Mouse (Mus musculus): ENCODE measurements around the gene Loxl3. TPM values are rescaled to one million over a fixed set of nuclear protein-coding genes. Genes with fewer than 3 reads are reported as not detected.
A peak's percentile ranks its signal among the peaks of the same experiment; 100 is the strongest.

Gene Loxl3
- 1 to 10 TPM; 6.0 to 6.8 TPM for total RNA-seq (2021)

- intact Hi-C loops (cut with DNase I) = loop anchor here (2.0 kb wide), 1 partner anchor 37 kb away; no protein-coding TSS in a partner anchor
- peak; percentile 75 to 77 for DNase-seq
Measured at GRCm38 (mm10) chr6:83033249-83034185, at the start of gene Loxl3, which contains the start of gene Dok1. TSS of gene Loxl3 (plus strand) at chr6:83034173. TSS of gene Dok1 (minus strand) at chr6:83033471.

- DNase-seq = no peak
- intact Hi-C loops (cut with DNase I) = no loop called here
Measured at GRCm38 (mm10) chr6:82987411-82987971, 46.5 kb upstream of the Loxl3 start.

GRCm38 (mm10) chr6:82993696-82994095 is 40.3 kb upstream of the Loxl3 start:
- DNase-seq = no peak
- intact Hi-C loops (cut with DNase I) = no loop called here

GRCm38 (mm10) chr6:82994372-82994771 is 39.6 kb upstream of the Loxl3 start:
- intact Hi-C loops (cut with DNase I) = no loop called here
- no peak for DNase-seq

- DNase-seq = peak; percentile 94 to 95
- intact Hi-C loops (cut with DNase I) = loop anchor here (1.0 to 2.0 kb wide), 6 partner anchors 36 to 282 kb away; partner anchors contain the start of genes Ccdc142, Dok1, Gm42688 and Htra2
Measured at GRCm38 (mm10) chr6:82996740-82997315, 37.1 kb upstream of the Loxl3 start.

GRCm38 (mm10) chr6:82997511-82998102 is 36.4 kb upstream of the Loxl3 start:
- peak; percentile 53 to 55 for DNase-seq
- intact Hi-C loops (cut with DNase I) = loop anchor here (1.0 to 2.0 kb wide), 5 partner anchors 35 to 281 kb away; partner anchors contain the start of genes Dok1 and Htra2

GRCm38 (mm10) chr6:82998326-82998725 is 35.6 kb upstream of the Loxl3 start:
- no peak for DNase-seq
- intact Hi-C loops (cut with DNase I) = no loop called here

GRCm38 (mm10) chr6:82999986-83000385 is 34.0 kb upstream of the Loxl3 start:
- intact Hi-C loops (cut with DNase I) = no loop called here

GRCm38 (mm10) chr6:83003082-83003481 is 30.9 kb upstream of the Loxl3 start:
- DNase-seq = no peak
- intact Hi-C loops (cut with DNase I) = no loop called here

More at GRCm38 (mm10) chr6:82999986-83000385, 34.0 kb upstream of the Loxl3 start:
- DNase-seq = no peak

- intact Hi-C loops (cut with DNase I) = no loop called here
- DNase-seq = no peak
Measured at GRCm38 (mm10) chr6:83003850-83004249, 30.1 kb upstream of the Loxl3 start.

- DNase-seq = no peak
- intact Hi-C loops (cut with DNase I) = no loop called here
Measured at GRCm38 (mm10) chr6:83004309-83004708, 29.7 kb upstream of the Loxl3 start.

GRCm38 (mm10) chr6:83004872-83005271 is 29.1 kb upstream of the Loxl3 start:
- peak; percentile 35 to 41 for DNase-seq
- intact Hi-C loops (cut with DNase I) = no loop called here

- no peak for DNase-seq
- intact Hi-C loops (cut with DNase I) = no loop called here
Measured at GRCm38 (mm10) chr6:83005444-83006011, 28.4 kb upstream of the Loxl3 start.

- DNase-seq = no peak
- intact Hi-C loops (cut with DNase I) = no loop called here
Measured at GRCm38 (mm10) chr6:83006114-83006513, 27.9 kb upstream of the Loxl3 start.

GRCm38 (mm10) chr6:83008659-83009058 is 25.3 kb upstream of the Loxl3 start:
- DNase-seq = no peak
- intact Hi-C loops (cut with DNase I) = no loop called here

GRCm38 (mm10) chr6:83010010-83010409 is 24.0 kb upstream of the Loxl3 start:
- intact Hi-C loops (cut with DNase I) = no loop called here

GRCm38 (mm10) chr6:83011255-83011654 is 22.7 kb upstream of the Loxl3 start:
- intact Hi-C loops (cut with DNase I) = no loop called here
- no peak for DNase-seq

More at GRCm38 (mm10) chr6:83010010-83010409, 24.0 kb upstream of the Loxl3 start:
- no peak for DNase-seq

- intact Hi-C loops (cut with DNase I) = no loop called here
- DNase-seq = no peak
Measured at GRCm38 (mm10) chr6:83011756-83012155, 22.2 kb upstream of the Loxl3 start.

- DNase-seq = no peak
- intact Hi-C loops (cut with DNase I) = no loop called here
Measured at GRCm38 (mm10) chr6:83013444-83013843, 20.5 kb upstream of the Loxl3 start.
